Mouse (Mus musculus): ENCODE data around the gene Chrna4.

- no peak for TF ChIP-seq GATA1 (IDR thresholded peaks at IDR 0.05; ENCODE audit: borderline replicate concordance, low read length)
- TF ChIP-seq FLI1 (IDR thresholded peaks at IDR 0.05; ENCODE audit: low read length), result no peak
These were observed 35.6 kb upstream of the Chrna4 start for GRCm38 (mm10) chr2:181078908-181079307.
